Mouse (Mus musculus) left cerebral cortex, postnatal 36 days (tissue): Measurements from ENCODE around the gene Sirt2. TPM values are rescaled to one million over a fixed set of nuclear protein-coding genes. Genes with fewer than 3 reads are reported as not detected.
A peak's percentile ranks its signal among the peaks of the same experiment; 100 is the strongest.

Experiments used
- DNase-seq, 2 experiments: peaks; one replicate each; pipeline ENCODE4 v3.0.0; 2021 to 2022; ENCODE audit warnings: low spot score in 2 of 2, mixed read lengths in 1 of 2
- intact Hi-C: fragments of 180-260 bp; cut with DNase I; formaldehyde crosslinking; loops from one replicate; pipeline ENCODE4 v1.15.1; 2025
- total RNA-seq, 2 experiments: library from RNA; stranded (reverse); gene quantifications; 2 replicates each; pipeline ENCODE4 v1.2.3; 2021

The Sirt2 gene
- total RNA-seq, 2 experiments from 2014 or later, result 142 to 169 TPM

- intact Hi-C loops, result loop anchor here (2.0 to 5.0 kb wide), 2 partner anchors 14 to 151 kb away; partner anchors contain the start of genes Actn4 and Ech1
- DNase-seq, result peak; percentile 88 to 91
Observed at GRCm38 (mm10) chr7:28811228-28811627, 44.7 kb downstream of the Sirt2 start.

GRCm38 (mm10) chr7:28811640-28812275 is 45.2 kb downstream of the Sirt2 start:
- DNase-seq, result no peak
- intact Hi-C loops, result loop anchor here (2.0 to 5.0 kb wide), 2 partner anchors 13 to 151 kb away; partner anchors contain the start of genes Actn4 and Ech1

DNA sequence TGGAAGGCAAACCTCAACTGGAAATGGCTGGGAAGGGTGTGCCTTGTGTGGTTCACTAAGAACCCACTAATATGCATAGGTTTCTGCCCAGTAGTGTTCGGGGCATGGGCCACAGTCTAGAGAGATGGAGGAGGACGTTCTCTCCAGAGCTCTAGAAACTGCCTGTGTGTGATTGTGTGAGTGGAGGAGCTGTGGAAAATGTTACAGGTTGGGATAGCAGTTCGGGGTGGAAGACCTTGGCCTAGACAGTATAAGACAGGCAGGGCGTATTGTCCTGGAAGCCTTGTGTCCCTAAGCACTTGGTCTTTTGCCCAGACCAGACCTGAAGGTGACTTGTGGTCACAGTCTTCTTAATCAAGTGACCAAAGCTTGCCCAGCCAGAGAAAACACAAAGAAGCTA is 45.9 kb downstream of the Sirt2 start:
- no peak for DNase-seq
- intact Hi-C loops, result loop anchor here (5.0 kb wide), 1 partner anchor 150 kb away; the partner anchor contains the start of gene Actn4

- DNase-seq, result no peak
- intact Hi-C loops, result loop anchor here (5.0 kb wide), 1 partner anchor 149 kb away; the partner anchor contains the start of gene Actn4
Observed at GRCm38 (mm10) chr7:28812949-28813348, 46.4 kb downstream of the Sirt2 start.

DNA sequence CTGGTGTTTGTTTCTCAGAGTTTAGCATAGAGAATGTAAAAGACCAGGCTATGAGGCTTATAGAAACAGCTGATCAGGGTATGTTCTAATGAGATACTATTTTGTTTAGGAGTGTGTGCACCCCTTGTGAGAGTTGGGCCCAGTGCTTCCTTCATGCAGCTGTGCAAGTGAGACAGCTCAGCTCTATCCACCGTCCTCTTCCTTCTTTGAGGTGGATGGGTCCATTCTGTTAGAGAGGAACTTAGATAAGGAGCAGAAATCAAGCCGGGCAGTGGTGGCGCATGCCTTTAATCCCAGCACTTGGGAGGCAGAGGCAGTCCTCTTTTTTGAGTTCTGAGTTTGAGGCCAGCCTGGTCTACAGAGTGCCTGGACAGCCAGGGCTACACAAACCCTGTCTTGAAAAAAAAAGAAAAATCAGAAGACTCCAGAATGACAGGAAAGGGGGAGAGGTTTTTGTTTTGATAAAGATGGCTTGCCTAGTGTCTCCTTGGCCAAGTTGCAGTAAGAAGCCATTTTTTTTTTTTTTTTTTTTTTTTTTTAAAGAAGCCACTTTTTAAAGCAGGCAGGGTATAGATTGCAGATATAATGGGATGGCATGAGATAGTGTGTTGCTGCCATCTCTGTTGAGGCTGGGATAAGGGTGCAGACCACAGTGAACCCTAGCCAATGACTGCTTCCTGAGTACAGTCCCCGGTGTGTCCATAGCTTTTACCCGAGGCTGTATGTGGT is 47.9 kb downstream of the Sirt2 start:
- DNase-seq, result no peak
- intact Hi-C loops, result loop anchor here (5.0 kb wide), 1 partner anchor 148 kb away; the partner anchor contains the start of gene Actn4

DNA sequence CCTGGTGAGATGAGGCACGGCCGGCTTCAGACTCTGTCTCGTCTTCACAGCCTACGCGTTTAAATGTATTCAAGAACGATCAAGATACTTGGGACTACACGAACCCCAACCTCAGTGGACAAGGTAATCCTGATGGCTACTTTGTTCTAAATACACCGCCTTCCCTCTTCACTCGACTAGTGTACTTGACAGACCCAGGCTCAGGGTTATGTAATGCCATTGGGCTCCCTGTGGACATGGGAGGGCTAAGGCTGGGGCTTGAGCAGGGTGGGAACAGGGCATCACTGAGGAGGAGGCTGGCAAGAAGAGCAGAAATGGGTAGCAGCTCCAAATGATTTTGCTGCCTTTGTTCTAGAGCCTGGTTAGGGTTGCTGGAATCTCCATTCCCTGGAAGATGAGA is 48.7 kb downstream of the Sirt2 start:
- intact Hi-C loops, result no loop called here
- no peak for DNase-seq

- intact Hi-C loops, result no loop called here
- DNase-seq, result no peak
Observed at GRCm38 (mm10) chr7:28816201-28816600, 49.7 kb downstream of the Sirt2 start.

GRCm38 (mm10) chr7:28816920-28817319 is 50.4 kb downstream of the Sirt2 start:
- intact Hi-C loops, result no loop called here
- no peak for DNase-seq

DNA sequence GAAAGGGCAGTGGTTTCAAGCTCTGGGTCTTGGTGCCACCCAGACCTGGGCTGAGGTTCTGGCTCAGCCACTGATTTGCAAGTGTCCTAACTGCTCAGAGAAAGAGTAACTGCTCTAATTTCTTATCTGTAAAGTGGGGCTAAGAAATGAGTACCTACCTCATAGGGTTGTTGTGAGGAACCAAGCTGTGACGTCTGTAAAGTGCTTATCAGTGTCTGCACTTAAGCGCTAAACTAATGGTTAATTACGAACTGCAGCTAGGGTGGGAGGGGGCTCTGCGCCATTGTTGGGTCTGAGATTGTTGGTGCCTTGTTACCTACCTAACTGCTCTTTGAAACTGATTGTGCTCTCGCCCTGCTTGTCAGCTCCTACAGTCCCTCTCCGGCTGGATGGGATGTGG is 51.0 kb downstream of the Sirt2 start:
- DNase-seq, result no peak
- intact Hi-C loops, result no loop called here

DNA sequence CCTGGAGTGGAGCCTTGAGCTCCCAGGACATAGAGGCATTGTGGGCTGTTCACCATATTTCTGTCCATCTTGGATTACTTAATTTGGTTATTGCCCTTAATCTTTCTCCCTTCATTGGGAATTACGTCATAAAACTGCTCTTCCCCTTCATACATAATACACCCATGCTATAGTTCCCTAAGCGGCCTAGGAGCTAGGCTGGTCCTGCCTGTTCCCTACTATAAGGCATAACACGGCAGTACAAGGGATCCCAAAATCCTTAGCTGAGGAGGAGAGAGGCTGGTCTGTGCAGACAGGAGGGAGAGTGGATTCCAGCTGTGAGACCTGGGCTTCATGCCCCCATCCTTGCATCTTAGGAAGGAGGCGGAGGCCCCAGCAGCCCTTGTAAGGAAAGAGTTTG is 51.4 kb downstream of the Sirt2 start:
- intact Hi-C loops, result no loop called here
- DNase-seq, result no peak

- no peak for DNase-seq
- intact Hi-C loops, result no loop called here
Observed at GRCm38 (mm10) chr7:28818436-28818835, 51.9 kb downstream of the Sirt2 start.

DNA sequence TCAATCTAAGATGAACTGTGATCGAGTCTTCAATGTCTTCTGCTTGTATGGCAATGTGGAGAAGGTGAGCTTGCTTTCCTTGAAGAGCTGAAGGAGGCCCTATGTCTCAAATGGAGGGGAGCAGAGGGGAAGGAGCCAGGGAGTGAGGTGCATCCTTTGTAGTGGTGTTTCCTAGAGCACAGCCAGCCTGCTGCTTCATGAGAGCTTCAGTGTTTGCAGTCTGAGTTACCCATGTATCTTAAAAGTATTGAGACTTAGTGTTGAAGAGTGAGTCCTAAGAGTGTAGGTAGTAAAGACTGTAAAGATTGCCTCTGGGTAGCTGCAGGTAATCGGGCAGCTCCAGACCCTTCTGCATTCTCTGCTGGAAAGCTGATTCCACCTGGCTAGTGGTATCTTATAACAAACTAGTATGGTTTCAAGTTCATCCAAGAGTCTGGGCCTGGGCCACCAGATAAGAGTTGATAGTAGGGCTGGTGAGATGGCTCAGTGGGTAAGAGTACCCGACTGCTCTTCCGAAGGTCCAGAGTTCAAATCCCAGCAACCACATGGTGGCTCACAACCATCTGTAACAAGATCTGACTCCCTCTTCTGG is 52.4 kb downstream of the Sirt2 start:
- intact Hi-C loops, result no loop called here
- DNase-seq, result no peak

DNA sequence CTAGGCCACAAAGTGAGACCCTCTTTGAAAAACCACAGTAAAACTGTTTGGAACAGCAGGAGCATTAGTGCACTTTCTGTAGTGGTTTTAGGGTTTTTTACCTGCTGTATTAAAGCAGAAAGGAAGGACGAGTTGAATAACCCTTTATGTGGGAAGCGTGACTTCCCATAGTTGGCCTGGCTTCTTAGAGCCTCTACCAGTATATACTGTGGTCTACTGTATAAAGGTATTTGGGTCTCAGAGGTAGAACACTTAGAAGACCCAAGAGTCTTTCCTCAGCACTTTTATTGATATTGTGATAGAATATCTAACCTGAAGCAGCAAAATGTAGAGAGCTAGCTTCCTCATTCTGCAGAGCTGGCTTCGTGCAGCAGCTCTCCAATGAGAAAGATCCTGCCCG is 53.0 kb downstream of the Sirt2 start:
- intact Hi-C loops, result no loop called here
- no peak for DNase-seq

DNA sequence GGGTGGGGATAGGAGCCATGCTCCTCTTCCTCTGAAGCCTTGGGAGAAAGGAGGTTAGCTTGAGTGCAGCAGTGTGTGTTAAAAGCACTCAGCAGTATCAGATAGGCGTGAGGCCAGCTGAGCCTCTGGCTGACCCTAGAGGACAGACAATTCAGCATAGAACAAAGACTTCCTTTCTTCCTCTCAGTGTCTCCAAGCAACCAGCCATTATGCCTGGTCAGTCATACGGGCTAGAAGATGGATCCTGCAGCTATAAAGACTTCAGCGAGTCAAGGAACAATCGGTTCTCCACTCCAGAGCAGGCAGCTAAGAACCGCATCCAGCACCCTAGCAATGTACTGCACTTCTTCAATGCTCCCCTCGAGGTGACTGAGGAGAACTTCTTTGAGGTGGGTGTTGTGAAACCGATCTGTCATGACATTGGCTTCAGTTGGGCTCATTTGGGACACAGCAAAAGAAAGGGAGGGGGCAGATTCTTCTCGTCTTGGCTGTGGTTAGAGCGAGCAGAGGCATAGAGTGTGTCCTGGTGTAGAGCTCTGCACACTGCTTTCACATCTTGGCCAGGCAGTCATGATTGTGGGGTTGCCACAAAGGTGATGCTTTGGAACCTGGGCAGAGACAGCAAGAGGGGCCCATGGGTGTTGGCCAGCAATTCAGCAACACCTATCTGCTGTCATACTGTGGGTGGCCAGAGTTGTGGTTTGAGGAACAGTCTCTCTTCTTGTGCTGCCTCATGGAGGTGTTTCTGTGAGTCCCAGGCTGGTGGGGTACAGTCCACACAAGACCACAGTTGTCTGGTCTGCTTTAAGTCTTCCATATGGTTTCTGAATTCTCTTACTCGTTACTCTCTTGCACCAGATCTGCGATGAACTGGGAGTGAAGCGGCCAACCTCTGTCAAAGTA is 54.1 kb downstream of the Sirt2 start:
- no peak for DNase-seq
- intact Hi-C loops, result no loop called here

DNA sequence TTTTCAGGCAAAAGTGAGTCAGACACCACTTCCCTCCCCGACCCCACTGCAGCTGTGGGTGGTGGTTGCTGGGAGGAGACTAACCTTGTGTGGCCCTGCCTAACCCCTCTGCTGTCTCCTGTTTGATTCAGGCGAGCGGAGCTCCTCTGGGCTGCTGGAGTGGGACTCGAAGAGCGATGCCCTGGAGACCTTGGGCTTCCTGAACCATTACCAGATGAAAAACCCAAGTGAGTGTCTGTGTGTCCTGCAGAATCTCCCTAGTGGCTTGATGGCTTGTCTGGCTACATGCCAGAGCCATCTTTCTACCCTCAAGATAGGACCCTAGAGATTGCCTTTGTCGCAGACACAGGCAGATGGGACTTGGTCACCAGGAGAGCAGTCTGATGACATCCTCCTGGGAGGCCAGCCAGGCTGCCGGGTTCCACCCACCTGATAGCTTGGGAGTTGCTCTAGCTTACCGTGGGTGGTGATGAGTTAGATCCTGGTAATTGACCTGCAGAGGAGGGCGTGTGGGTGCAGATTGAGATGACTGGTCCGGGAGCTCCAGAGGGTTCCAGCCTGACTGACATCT is 54.8 kb downstream of the Sirt2 start:
- intact Hi-C loops, result no loop called here
- peak; percentile 57 to 63 for DNase-seq

DNA sequence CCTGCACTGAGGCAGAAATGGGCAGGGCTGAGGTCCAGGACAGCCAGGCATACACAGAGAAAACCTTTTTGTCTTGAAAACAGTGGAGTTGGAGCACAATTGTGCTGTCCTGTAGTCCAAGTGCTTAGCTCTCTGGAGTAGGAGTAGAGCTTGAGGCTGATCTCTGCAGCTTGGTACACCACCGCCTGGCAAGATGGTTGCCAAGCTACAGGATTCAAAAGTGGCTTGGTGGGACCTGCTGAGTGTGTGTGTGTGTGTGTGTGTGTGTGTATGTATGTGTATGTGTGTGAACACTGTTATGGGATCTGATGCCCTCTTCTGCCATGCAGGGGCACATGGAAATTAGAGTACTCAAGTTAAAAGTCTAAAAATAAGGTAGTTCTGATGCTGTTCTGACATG is 56.0 kb downstream of the Sirt2 start:
- intact Hi-C loops, result no loop called here
- no peak for DNase-seq

DNA sequence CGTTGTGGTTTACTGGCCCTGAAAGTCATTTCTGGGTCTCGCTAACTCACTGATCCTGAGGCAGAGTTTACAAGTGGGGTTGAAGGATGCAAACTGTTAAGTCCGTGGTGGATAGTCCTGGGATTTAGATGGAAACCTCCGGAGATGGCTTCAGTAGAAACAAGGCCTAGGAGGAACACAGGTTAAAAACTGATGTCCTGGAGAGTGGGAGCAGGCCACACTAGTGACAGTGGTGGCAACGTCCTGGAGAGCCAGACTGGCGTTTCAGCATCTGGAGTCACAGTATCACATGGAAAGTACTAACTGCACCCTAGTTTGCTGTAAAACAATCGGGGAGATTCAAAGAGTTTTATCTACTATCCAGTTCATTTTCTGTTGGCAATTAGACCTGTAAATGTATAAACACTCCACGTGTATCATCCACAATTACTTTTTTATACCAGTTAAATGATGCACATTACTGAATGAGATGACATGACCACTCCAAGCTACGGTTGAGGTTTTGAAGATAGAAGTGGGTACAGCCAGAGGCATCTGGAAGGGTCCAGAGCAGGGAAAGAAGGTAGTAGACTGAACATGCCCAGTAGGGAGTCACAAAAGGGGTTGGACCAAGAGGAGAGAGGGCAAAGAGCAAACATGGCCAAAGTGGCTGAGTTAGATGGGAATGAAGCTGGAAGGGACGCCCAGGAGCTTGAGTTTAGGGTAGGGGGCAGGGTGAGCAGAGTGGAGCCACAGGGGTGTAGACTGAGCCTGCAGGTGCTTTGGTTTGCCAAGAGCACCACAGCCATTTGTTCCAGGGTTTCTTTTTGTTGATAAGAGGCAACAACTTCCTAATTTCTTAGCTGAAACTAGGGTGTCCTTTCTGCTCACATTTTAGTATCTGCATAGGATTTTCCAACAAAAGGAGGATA is 56.7 kb downstream of the Sirt2 start:
- intact Hi-C loops, result no loop called here
- no peak for DNase-seq

GRCm38 (mm10) chr7:28823932-28824331 is 57.4 kb downstream of the Sirt2 start:
- intact Hi-C loops, result loop anchor here (2.0 kb wide), 1 partner anchor 13 kb away; no protein-coding TSS in a partner anchor

More at GRCm38 (mm10) chr7:28823932-28824331, 57.4 kb downstream of the Sirt2 start:
- DNase-seq, result no peak
